Mouse (Mus musculus) liver, adult 2 months (tissue): Measurements from ENCODE around the gene Antxr2. TPM values are rescaled to one million over a fixed set of nuclear protein-coding genes. Genes with fewer than 3 reads are reported as not detected.

Experiments
- DNase-seq: peaks from one replicate; pipeline ENCODE4 v3.0.0-alpha.2; 2011; ENCODE audit warnings: low read depth, low spot score; ENCODE audit errors: extremely low read depth
- H3K27ac ChIP-seq: fragments of 200-500 bp; replicated peaks from 2 replicates; pipeline ENCODE4 v1.5.1; 2012; ENCODE audit warnings: low read depth, mild to moderate bottlenecking, control low read depth, inconsistent platforms, low read length; ENCODE audit not compliant: insufficient read depth
- H3K27me3 ChIP-seq: fragments of 200-500 bp; 2 replicates; pipeline ENCODE4 v1.6.1; 2012; ENCODE audit warnings: mild to moderate bottlenecking, moderate library complexity, low read length, inconsistent platforms; ENCODE audit not compliant: control insufficient read depth, insufficient read depth
- H3K36me3 ChIP-seq: fragments of 200-500 bp; 2 replicates; pipeline ENCODE4 v1.6.1; 2012; ENCODE audit warnings: low read length, inconsistent platforms; ENCODE audit not compliant: control insufficient read depth, insufficient read depth
- H3K4me1 ChIP-seq: fragments of 200-500 bp; 2 replicates; pipeline ENCODE4 v1.6.1; 2011; ENCODE audit warnings: low read length; ENCODE audit not compliant: control insufficient read depth, insufficient read depth
- H3K4me3 ChIP-seq: fragments of 200-500 bp; 2 replicates; pipeline ENCODE4 v1.5.1; 2011; ENCODE audit warnings: low read depth, mild to moderate bottlenecking, control low read depth, low read length, moderate library complexity; ENCODE audit not compliant: insufficient read depth
- H3K79me2 ChIP-seq: fragments of 200-500 bp; 2 replicates; pipeline ENCODE4 v1.6.1; 2012; ENCODE audit warnings: inconsistent platforms, mild to moderate bottlenecking, low read length, moderate library complexity; ENCODE audit not compliant: control insufficient read depth, insufficient read depth
- H3K9ac ChIP-seq: fragments of 200-500 bp; 2 replicates; pipeline ENCODE4 v1.6.1; 2012; ENCODE audit warnings: low read depth, mild to moderate bottlenecking, control low read depth, inconsistent platforms, low read length
- CTCF ChIP-seq: fragments of 200-500 bp; IDR thresholded peaks from 2 replicates; pipeline ENCODE4 v1.5.1; 2011; ENCODE audit warnings: low read depth, low read length, control low read depth
- POLR2A ChIP-seq: fragments of 200-500 bp; IDR thresholded peaks from 2 replicates; pipeline ENCODE4 v1.6.1; 2011; ENCODE audit warnings: low read length, control low read depth; ENCODE audit not compliant: insufficient read depth; ENCODE audit errors: extremely low read depth
- WGBS: fragments of 180-500 bp; shearing (Covaris S2); methylation state at CpG from one replicate; pipeline ENCODE4 v1.1.7; 2018; 5-methylcytosine and 5-hydroxymethylcytosine counted together
- polyA plus RNA-seq: library from polyadenylated mRNA; depleted of rRNA; stranded (reverse); fragments of >200 nt; gene quantifications from 2 replicates; pipeline ENCODE4 v1.2.3, GENCODE M21; 2012
- total RNA-seq: library from RNA; depleted of rRNA; stranded (reverse); fragments of >200 nt; gene quantifications from 2 replicates; pipeline ENCODE4 v1.2.3, GENCODE M21; 2014

Gene Antxr2
- total and polyA plus RNA-seq, 2 experiments, result 5.5 to 24.9 TPM

- no peak for TF ChIP-seq POLR2A
- no peak for TF ChIP-seq CTCF
- Histone ChIP-seq H3K27ac (no peak overlapping the region), H3K4me1 (no peaks in the 10 kb centered on the region), H3K9ac (no peak overlapping the region), H3K27me3 (no peaks in the 10 kb centered on the region), H3K79me2 (no peaks in the 10 kb centered on the region), H3K36me3 (no peaks in the 10 kb centered on the region), H3K4me3 (no peak overlapping the region)
- no peak for DNase-seq
- 89% methylated on average over 3 of the region's 3 CpGs for WGBS
Observed at GRCm38 (mm10) chr5:97866975-97867374, 163.9 kb downstream of the Antxr2 start.

- no peak for TF ChIP-seq POLR2A
- no peak for TF ChIP-seq CTCF
- no peak overlapping the region for H3K4me3 ChIP-seq
- no peak overlapping the region for H3K27ac ChIP-seq
- no peak for DNase-seq
- H3K27me3 ChIP-seq, result no peaks in the 10 kb centered on the region
- H3K9ac ChIP-seq, result no peak overlapping the region
- H3K4me1 ChIP-seq, result no peaks in the 10 kb centered on the region
- H3K79me2 ChIP-seq, result no peaks in the 10 kb centered on the region
- no peaks in the 10 kb centered on the region for H3K36me3 ChIP-seq
Observed at GRCm38 (mm10) chr5:97857101-97857500, 173.7 kb downstream of the Antxr2 start.

GRCm38 (mm10) chr5:97851981-97852748, 178.7 kb downstream of the Antxr2 start:
- Histone ChIP-seq H3K27me3 (no peaks in the 10 kb centered on the region), H3K4me1 (no peaks in the 10 kb centered on the region), H3K9ac (no peak overlapping the region), H3K36me3 (no peaks in the 10 kb centered on the region), H3K4me3 (no peak overlapping the region), H3K27ac (no peak overlapping the region), H3K79me2 (no peaks in the 10 kb centered on the region)
- DNase-seq, result no peak
- WGBS, result 95% methylated on average over 5 of the region's 5 CpGs
- TF ChIP-seq POLR2A (no peak), CTCF (no peak)

- TF ChIP-seq CTCF (no peak), POLR2A (no peak)
- WGBS, result 86% methylated on average over 10 of the region's 10 CpGs
- no peaks in the 10 kb centered on the region for H3K79me2 ChIP-seq
- DNase-seq, result no peak
- H3K9ac ChIP-seq, result no peak overlapping the region
- no peaks in the 10 kb centered on the region for H3K27me3 ChIP-seq
- no peak overlapping the region for H3K27ac ChIP-seq
- H3K36me3 ChIP-seq, result no peaks in the 10 kb centered on the region
- H3K4me1 ChIP-seq, result no peaks in the 10 kb centered on the region
- no peak overlapping the region for H3K4me3 ChIP-seq
Observed at GRCm38 (mm10) chr5:97847204-97847895, 183.5 kb downstream of the Antxr2 start.

GRCm38 (mm10) chr5:97846503-97846902, 184.3 kb downstream of the Antxr2 start:
- DNase-seq, result no peak
- Histone ChIP-seq H3K9ac (no peak overlapping the region), H3K4me3 (no peak overlapping the region), H3K79me2 (no peaks in the 10 kb centered on the region), H3K27me3 (no peaks in the 10 kb centered on the region), H3K36me3 (no peaks in the 10 kb centered on the region), H3K27ac (no peak overlapping the region), H3K4me1 (no peaks in the 10 kb centered on the region)
- TF ChIP-seq POLR2A (no peak), CTCF (no peak)
- 89% methylated on average over 2 of the region's 2 CpGs for WGBS

- TF ChIP-seq CTCF, result no peak
- no peak overlapping the region for H3K4me3 ChIP-seq
- no peak for DNase-seq
- 63% methylated on average over 1 of the region's 1 CpGs for WGBS
- H3K79me2 ChIP-seq, result no peaks in the 10 kb centered on the region
- no peak overlapping the region for H3K27ac ChIP-seq
- no peaks in the 10 kb centered on the region for H3K27me3 ChIP-seq
- H3K4me1 ChIP-seq, result no peaks in the 10 kb centered on the region
- H3K36me3 ChIP-seq, result no peaks in the 10 kb centered on the region
- H3K9ac ChIP-seq, result no peak overlapping the region
Observed at GRCm38 (mm10) chr5:97842016-97842415, 188.8 kb downstream of the Antxr2 start.
